Mouse (Mus musculus) heart, embryonic 11.5 days (tissue): ENCODE data around the gene Ssr1. TPM values are rescaled to one million over a fixed set of nuclear protein-coding genes. Genes with fewer than 3 reads are reported as not detected.

Source experiments
- ATAC-seq: fragments of 200-750 bp; cut with Nextera tagmentation; replicated peaks from 2 replicates; pipeline ENCODE4 v1.8.0; 2017; ENCODE audit warnings: moderate library complexity; ENCODE audit not compliant: insufficient number of reproducible peaks, low FRiP score, low TSS enrichment
- H3K27ac ChIP-seq: fragments of 300-500 bp; sonication (generic); 2 replicates; pipeline ENCODE4 v1.5.1; 2014; ENCODE audit warnings: mild to moderate bottlenecking, low read depth, low read length
- H3K27me3 ChIP-seq: fragments of 300-500 bp; sonication (generic); 2 replicates; pipeline ENCODE4 v1.6.1; 2014; ENCODE audit warnings: mild to moderate bottlenecking, low read length, mixed read lengths; ENCODE audit not compliant: control insufficient read depth, insufficient read depth
- H3K36me3 ChIP-seq: fragments of 300-500 bp; sonication (generic); 2 replicates; pipeline ENCODE4 v1.6.1; 2014; ENCODE audit warnings: mild to moderate bottlenecking, low read length, moderate library complexity, mixed read lengths; ENCODE audit not compliant: control insufficient read depth, insufficient read depth
- H3K4me1 ChIP-seq: fragments of 300-500 bp; sonication (generic); 2 replicates; pipeline ENCODE4 v1.6.1; 2014; ENCODE audit warnings: low read length; ENCODE audit not compliant: control insufficient read depth, insufficient read depth
- H3K4me2 ChIP-seq: fragments of 300-500 bp; sonication (generic); 2 replicates; pipeline ENCODE4 v1.6.1; 2014; ENCODE audit warnings: mild to moderate bottlenecking, moderate library complexity
- H3K4me3 ChIP-seq: fragments of 300-500 bp; sonication (generic); 2 replicates; pipeline ENCODE4 v1.5.1; 2014; ENCODE audit warnings: low read depth, low read length
- H3K9ac ChIP-seq: fragments of 300-500 bp; sonication (generic); 2 replicates; pipeline ENCODE4 v1.6.1; 2014; ENCODE audit warnings: mild to moderate bottlenecking, low read depth, low read length, moderate library complexity
- H3K9me3 ChIP-seq: fragments of 300-500 bp; sonication (generic); replicated peaks from 2 replicates; pipeline ENCODE4 v1.6.1; 2016; ENCODE audit warnings: low read length; ENCODE audit not compliant: control insufficient read depth
- WGBS: fragments of 180-500 bp; shearing (Covaris S2); extraction: QIAGEN DNeasy Blood & Tissue Kit; methylation state at CpG from one replicate; pipeline ENCODE4 v1.1.7; 2014; ENCODE audit not compliant: insufficient replicate concordance; 5-methylcytosine and 5-hydroxymethylcytosine counted together
- polyA plus RNA-seq: library from polyadenylated mRNA; unstranded; fragments of >200 nt; fragmentation: Nextera tagmentation; extraction: Ambion mirVana; gene quantifications from 2 replicates; pipeline ENCODE4 v1.2.1, GENCODE M21; 2014

Ssr1 gene
- polyA plus RNA-seq, 1 experiment from 2014 or later, result 100 TPM

GRCm38 (mm10) chr13:37924461-37924948 is 69.5 kb downstream of the Ssr1 start:
- Histone ChIP-seq H3K9me3 (no peaks in the 10 kb centered on the region), H3K4me2 (no peak overlapping the region), H3K4me3 (no peak overlapping the region), H3K4me1 (peaks cover 23% of the 10 kb centered on the region), H3K36me3 (no peaks in the 10 kb centered on the region; the same call in none of the 2 replicates), H3K27me3 (no peaks in the 10 kb centered on the region), H3K9ac (no peak overlapping the region), H3K27ac (no peak overlapping the region)
- ATAC-seq, result no peak
- 66% methylated on average over 4 of the region's 4 CpGs for WGBS

DNA sequence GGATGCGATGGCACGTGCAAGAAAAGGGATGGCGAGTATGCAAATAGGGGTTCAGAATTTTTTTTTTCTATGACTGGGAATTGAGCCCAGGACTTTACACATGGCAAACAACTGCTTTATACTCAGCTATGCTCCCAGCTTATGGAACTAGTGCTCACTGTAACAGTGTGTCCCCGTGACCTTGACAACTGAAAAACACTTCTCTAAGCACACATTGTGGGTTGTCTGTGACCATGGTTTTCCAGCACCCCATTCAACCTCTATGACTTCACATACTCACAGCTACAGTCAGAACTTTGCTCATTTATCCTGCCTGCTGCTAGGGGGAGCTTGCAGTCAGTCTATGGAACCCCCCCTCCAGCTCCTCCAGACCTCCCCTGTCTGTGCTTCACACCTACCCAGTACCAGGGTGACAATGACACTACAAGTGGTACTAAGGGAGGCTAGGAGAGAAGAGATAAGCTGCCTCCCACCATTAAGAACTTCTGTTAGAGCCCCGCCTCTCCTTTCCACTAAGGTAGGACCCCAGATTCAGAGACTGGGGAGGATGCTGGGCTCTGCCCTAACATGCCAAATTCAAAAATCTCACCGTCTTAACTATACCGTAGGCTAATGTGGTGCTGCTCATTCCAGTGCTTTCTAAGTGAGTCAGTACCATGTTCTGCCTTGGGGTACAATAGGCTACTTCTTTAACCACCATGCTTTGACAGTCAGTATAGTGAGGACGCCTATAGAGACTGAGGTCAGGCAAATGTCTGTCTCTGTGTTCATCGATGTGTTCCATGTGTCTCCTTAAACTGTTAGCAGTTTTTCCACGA is 70.2 kb downstream of the Ssr1 start:
- no peaks in the 10 kb centered on the region for H3K27me3 ChIP-seq
- H3K9ac ChIP-seq, result no peak overlapping the region
- no peak overlapping the region for H3K27ac ChIP-seq
- no peaks in the 10 kb centered on the region for H3K9me3 ChIP-seq
- ATAC-seq, result no peak
- no peaks in the 10 kb centered on the region; the same call in 1 of the 2 replicates for H3K36me3 ChIP-seq
- 74% methylated on average over 10 of the region's 10 CpGs for WGBS
- no peak overlapping the region for H3K4me3 ChIP-seq
- H3K4me1 ChIP-seq, result peaks cover 23% of the 10 kb centered on the region
- H3K4me2 ChIP-seq, result no peak overlapping the region

- Histone ChIP-seq H3K9ac (no peak overlapping the region), H3K27me3 (no peaks in the 10 kb centered on the region), H3K9me3 (no peaks in the 10 kb centered on the region), H3K27ac (no peak overlapping the region), H3K4me2 (no peak overlapping the region), H3K36me3 (no peaks in the 10 kb centered on the region; the same call in 1 of the 2 replicates), H3K4me1 (peaks cover 23% of the 10 kb centered on the region), H3K4me3 (no peak overlapping the region)
- no peak for ATAC-seq
- WGBS, result 84% methylated on average over 4 of the region's 4 CpGs
Observed at GRCm38 (mm10) chr13:37923091-37923490, 70.9 kb downstream of the Ssr1 start.

GRCm38 (mm10) chr13:37920727-37921126 is 73.3 kb downstream of the Ssr1 start:
- ATAC-seq, result no peak
- Histone ChIP-seq H3K4me3 (no peak overlapping the region), H3K4me2 (no peak overlapping the region), H3K27ac (no peak overlapping the region), H3K4me1 (peaks cover 23% of the 10 kb centered on the region), H3K9me3 (no peaks in the 10 kb centered on the region), H3K36me3 (peaks cover 8% of the 10 kb centered on the region; the same call in 1 of the 2 replicates), H3K9ac (no peak overlapping the region), H3K27me3 (no peaks in the 10 kb centered on the region)
- 71% methylated on average over 2 of the region's 2 CpGs for WGBS

DNA sequence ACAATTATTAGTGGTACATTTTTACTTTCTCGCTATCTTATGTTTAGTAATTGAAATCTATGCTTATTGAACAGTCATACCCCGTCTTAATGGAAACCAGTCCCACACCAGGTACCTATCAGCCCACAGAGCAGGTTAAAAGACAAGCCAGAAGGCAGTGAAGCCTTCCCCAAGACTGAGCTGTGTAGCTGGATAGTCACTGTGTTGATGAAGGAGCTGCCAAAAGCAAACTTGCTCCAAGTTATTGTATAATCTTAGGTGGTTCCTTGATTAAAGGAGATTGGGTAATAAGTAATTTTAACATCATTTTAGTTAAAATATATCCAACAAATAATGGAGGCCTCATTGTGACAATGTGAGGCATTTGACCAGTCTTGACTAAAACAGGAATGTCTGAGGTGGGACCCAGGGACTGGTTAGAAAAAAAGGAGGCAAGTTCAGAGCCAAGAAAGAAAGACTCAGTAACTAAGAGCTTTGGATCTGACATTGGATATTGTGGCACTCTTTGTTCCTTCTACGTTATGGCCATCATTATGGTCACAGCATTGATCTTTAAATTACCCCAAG is 74.2 kb downstream of the Ssr1 start:
- Histone ChIP-seq H3K36me3 (peaks cover 9% of the 10 kb centered on the region; the same call in 1 of the 2 replicates), H3K27me3 (no peaks in the 10 kb centered on the region), H3K27ac (no peak overlapping the region), H3K9ac (no peak overlapping the region), H3K4me1 (peaks cover 21% of the 10 kb centered on the region), H3K4me2 (no peak overlapping the region), H3K9me3 (no peaks in the 10 kb centered on the region), H3K4me3 (no peak overlapping the region)
- no peak for ATAC-seq
- WGBS, result 90% methylated on average over 3 of the region's 3 CpGs

GRCm38 (mm10) chr13:37918336-37919261 is 75.4 kb downstream of the Ssr1 start:
- no peak overlapping the region for H3K9ac ChIP-seq
- peaks cover 16% of the 10 kb centered on the region for H3K4me1 ChIP-seq
- peaks cover 9% of the 10 kb centered on the region; the same call in 1 of the 2 replicates for H3K36me3 ChIP-seq
- no peaks in the 10 kb centered on the region for H3K9me3 ChIP-seq
- no peak for ATAC-seq
- H3K27ac ChIP-seq, result no peak overlapping the region
- 90% methylated on average over 15 of the region's 15 CpGs for WGBS
- no peaks in the 10 kb centered on the region for H3K27me3 ChIP-seq
- no peak overlapping the region for H3K4me3 ChIP-seq
- no peak overlapping the region for H3K4me2 ChIP-seq

Other genes with a start within 250 kb of the Ssr1 start
- gene Rreb1, start 215.8 kb downstream of the Ssr1 start, polyA plus RNA-seq, result 11.4 and 16.6 TPM in 2 replicates
- gene Riok1, start 42.8 kb upstream of the Ssr1 start, polyA plus RNA-seq, result 33.2 and 36.1 TPM in 2 replicates
- 0.94 and 1.2 TPM in 2 replicates for gene Cage1, start 42.9 kb upstream of the Ssr1 start, polyA plus RNA-seq
- gene Dsp, start 157.1 kb upstream of the Ssr1 start, polyA plus RNA-seq, result 46.2 and 51.8 TPM in 2 replicates
- 27.3 and 27.7 TPM in 2 replicates for gene Snrnp48, start 210.7 kb upstream of the Ssr1 start, polyA plus RNA-seq